Mouse (Mus musculus) thymus, adult 2 months (tissue): Measurements from ENCODE around the gene Ankmy1.

ENCODE experiments used
- CTCF ChIP-seq: fragments of 200-500 bp; IDR thresholded peaks from 2 replicates; pipeline ENCODE4 v1.5.1; 2012; ENCODE audit warnings: mild to moderate bottlenecking, control low read depth, low read length, moderate library complexity, borderline replicate concordance; ENCODE audit not compliant: control insufficient read depth, poor library complexity, insufficient read depth; ENCODE audit errors: extremely low read depth
- POLR2A ChIP-seq: fragments of 200-500 bp; IDR thresholded peaks from 2 replicates; pipeline ENCODE4 v1.6.1; 2012; ENCODE audit warnings: mild to moderate bottlenecking, low read length, control low read depth, moderate library complexity; ENCODE audit not compliant: control insufficient read depth, poor library complexity, insufficient read depth; ENCODE audit errors: extremely low read depth

DNA sequence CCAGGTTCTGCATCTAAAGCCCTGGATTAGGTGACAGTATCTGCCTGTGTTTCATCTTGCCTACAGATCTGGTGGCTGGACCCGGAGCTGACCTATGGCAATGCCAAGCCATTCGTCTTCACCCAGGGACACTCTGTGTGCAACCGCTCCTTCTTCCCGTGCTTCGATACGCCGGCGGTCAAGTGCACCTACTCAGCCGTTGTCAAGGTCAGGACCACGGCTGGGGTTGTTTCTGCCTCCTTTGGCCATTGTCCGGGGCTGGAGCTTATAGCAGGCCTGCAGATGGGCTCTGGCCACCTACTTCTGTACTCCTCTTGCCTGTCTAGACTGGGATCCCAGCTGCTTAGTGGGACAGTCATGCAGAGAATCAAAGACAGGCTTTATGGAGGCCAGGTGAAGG is 12.3 kb upstream of the Ankmy1 start:
- no peak for TF ChIP-seq CTCF
- TF ChIP-seq POLR2A: no peak
